Mouse (Mus musculus) limb, embryonic 11.5 days (tissue): ENCODE results near the gene Tmc6. TPM values are rescaled to one million over a fixed set of nuclear protein-coding genes. Genes with fewer than 3 reads are reported as not detected.
"Not testable (repeated sequence)": the region's sequence is repeated elsewhere in the genome, so short reads cannot be mapped to it uniquely, and the experiment has no call there.

ENCODE experiments used
- ATAC-seq: fragments of 200-750 bp; cut with Nextera tagmentation; 2 replicates; pipeline ENCODE4 v1.8.0; 2017; ENCODE audit warnings: low read depth; ENCODE audit not compliant: insufficient number of reproducible peaks, low FRiP score, low TSS enrichment
- DNase-seq: peaks from one replicate; pipeline ENCODE4 v3.0.0-alpha.2; 2015; ENCODE audit warnings: low spot score
- H3K27ac ChIP-seq: fragments of 300-500 bp; sonication (generic); replicated peaks from 2 replicates; pipeline ENCODE4 v1.5.1; 2014; ENCODE audit warnings: low read depth, mild to moderate bottlenecking, low read length
- H3K27me3 ChIP-seq: fragments of 300-500 bp; sonication (generic); 2 replicates; pipeline ENCODE4 v1.6.1; 2014; ENCODE audit warnings: mild to moderate bottlenecking, low read length, mixed read lengths; ENCODE audit not compliant: control insufficient read depth, insufficient read depth
- H3K36me3 ChIP-seq: fragments of 300-500 bp; sonication (generic); 2 replicates; pipeline ENCODE4 v1.6.1; 2014; ENCODE audit warnings: mild to moderate bottlenecking, low read length, moderate library complexity, mixed read lengths; ENCODE audit not compliant: control insufficient read depth, insufficient read depth
- H3K4me1 ChIP-seq: fragments of 300-500 bp; sonication (generic); 2 replicates; pipeline ENCODE4 v1.6.1; 2014; ENCODE audit warnings: low read length, mixed read lengths; ENCODE audit not compliant: control insufficient read depth, insufficient read depth
- H3K4me2 ChIP-seq: fragments of 300-500 bp; sonication (generic); 2 replicates; pipeline ENCODE4 v1.6.1; 2014; ENCODE audit warnings: low read depth, mild to moderate bottlenecking, moderate library complexity; ENCODE audit not compliant: severe bottlenecking
- H3K4me3 ChIP-seq: fragments of 300-500 bp; sonication (generic); 2 replicates; pipeline ENCODE4 v1.5.1; 2014; ENCODE audit warnings: low read depth, low read length
- H3K9ac ChIP-seq: fragments of 300-500 bp; sonication (generic); 2 replicates; pipeline ENCODE4 v1.6.1; 2014; ENCODE audit warnings: mild to moderate bottlenecking, low read length
- H3K9me3 ChIP-seq: fragments of 300-500 bp; sonication (generic); 2 replicates; pipeline ENCODE4 v1.6.1; 2016; ENCODE audit warnings: low read length; ENCODE audit not compliant: control insufficient read depth
- WGBS: fragments of 180-500 bp; shearing (Covaris S2); extraction: QIAGEN DNeasy Blood & Tissue Kit; methylation state at CpG from one replicate; pipeline ENCODE4 v1.1.7; 2014; 5-methylcytosine and 5-hydroxymethylcytosine counted together
- polyA plus RNA-seq: library from polyadenylated mRNA; unstranded; fragments of >200 nt; fragmentation: Nextera tagmentation; extraction: Ambion mirVana; gene quantifications from 2 replicates; pipeline ENCODE4 v1.2.1, GENCODE M21; 2014

The Tmc6 gene
- polyA plus RNA-seq, 1 experiment from 2014 or later = 19.3 TPM

DNA sequence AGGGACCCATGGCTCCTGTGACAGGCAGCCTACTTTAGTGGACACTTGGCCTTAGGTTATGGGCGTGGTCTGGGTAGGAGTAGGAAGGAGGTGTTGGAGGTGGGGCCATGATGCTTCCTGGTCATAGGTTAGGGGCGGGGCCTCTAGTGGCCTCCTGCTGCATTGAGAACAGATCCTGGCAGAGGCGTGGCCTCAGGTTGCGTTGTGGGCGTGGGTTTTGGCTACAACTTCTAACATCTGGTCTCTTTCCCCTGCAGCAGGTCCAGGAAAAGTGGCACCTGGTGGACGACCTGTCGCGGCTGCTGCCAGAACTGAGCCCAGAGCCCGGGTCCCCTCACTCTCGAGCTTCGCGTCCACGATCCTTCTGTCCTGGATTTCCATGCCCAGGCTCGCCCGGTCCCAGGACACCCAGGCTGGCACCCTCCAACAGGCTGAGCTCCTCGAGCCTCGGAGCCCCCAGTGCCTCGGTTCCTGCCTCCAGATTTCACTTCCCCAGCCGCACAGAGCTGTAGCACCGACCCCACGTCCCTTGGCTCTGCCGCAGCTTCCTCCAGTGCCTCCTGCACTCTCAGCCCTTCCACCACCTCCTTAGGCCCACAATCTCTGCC, 10.4 kb upstream of the Tmc6 start:
- Histone ChIP-seq H3K4me1 (0 out of 2 replicates have a peak, but pooled peaks cover 10% of the 10 kb centered on the region), H3K9me3 (no peaks in the 10 kb centered on the region), H3K36me3 (no peaks in the 10 kb centered on the region), H3K4me3 (no peak overlapping the region), H3K27ac (no peak overlapping the region), H3K4me2 (peak overlapping the region; percentile 52), H3K9ac (peak overlapping the region; percentile 49; the same call in 1 of the 2 replicates), H3K27me3 (no peaks in the 10 kb centered on the region)
- peak; percentile 76 for DNase-seq
- peak; percentile 45; the same call in 1 of the 2 replicates for ATAC-seq
- 7% methylated on average over 22 of the region's 22 CpGs for WGBS

DNA sequence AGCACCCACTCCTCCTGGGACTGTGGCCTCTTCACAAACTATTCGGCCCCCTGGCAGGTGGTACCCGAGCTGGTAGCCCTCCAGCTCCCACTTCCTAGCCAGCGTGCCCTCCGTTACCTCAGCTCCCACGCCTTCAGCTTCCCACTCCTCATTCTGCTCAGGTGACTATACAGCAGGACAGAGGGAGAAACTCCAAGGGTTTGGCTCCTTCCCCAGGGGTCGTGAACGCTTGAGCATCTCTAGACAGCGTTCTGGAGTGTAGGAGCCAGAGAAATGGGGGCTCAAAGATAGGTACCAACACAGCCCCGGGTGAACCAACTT, 9.4 kb upstream of the Tmc6 start:
- no peak for DNase-seq
- H3K27ac ChIP-seq = no peak overlapping the region
- no peak overlapping the region for H3K9ac ChIP-seq
- H3K9me3 ChIP-seq = no peaks in the 10 kb centered on the region
- no peaks in the 10 kb centered on the region for H3K27me3 ChIP-seq
- no peak overlapping the region for H3K4me3 ChIP-seq
- no peak overlapping the region for H3K4me2 ChIP-seq
- H3K36me3 ChIP-seq = no peaks in the 10 kb centered on the region
- H3K4me1 ChIP-seq = peaks cover 12% of the 10 kb centered on the region; the same call in 1 of the 2 replicates
- no peak for ATAC-seq
- WGBS = 88% methylated on average over 9 of the region's 9 CpGs

DNA sequence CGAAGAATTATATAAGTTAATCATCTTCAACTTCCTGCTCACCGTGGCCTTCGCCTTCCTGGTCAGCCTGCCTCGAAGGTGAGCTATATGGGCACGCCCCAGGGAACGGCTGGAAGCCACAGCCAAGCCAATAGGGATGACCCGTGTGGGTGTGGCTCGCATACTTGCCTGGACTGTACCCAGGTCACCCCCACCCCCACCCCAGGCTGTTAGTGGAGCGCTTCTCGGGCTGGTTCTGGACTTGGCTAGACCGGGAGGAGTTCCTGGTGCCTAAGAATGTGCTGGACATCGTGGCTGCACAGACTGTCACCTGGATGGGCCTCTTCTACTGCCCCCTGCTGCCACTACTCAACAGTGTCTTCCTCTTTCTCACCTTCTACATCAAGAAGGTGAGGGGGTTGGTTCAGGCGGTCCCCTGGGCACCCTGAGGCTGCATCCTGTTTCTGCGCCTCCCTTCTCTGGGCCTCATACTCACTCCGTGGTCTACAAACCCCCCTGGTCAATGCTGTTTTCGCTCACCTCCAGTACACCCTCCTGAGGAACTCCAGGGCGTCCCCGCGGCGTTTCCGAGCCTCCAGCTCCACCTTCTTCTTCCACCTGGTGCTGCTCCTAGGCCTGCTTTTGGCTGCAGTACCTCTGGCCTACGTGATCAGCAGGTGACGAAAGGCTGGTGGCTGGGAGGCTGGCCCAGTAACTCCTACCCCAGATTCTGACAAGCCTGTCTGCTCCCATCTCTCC, 8.9 kb upstream of the Tmc6 start:
- H3K9ac ChIP-seq = no peak overlapping the region
- WGBS = 27% methylated on average over 23 of the region's 23 CpGs
- no peaks in the 10 kb centered on the region for H3K27me3 ChIP-seq
- ATAC-seq (no peak), DNase-seq (no peak)
- H3K36me3 ChIP-seq = no peaks in the 10 kb centered on the region
- no peaks in the 10 kb centered on the region for H3K9me3 ChIP-seq
- H3K4me1 ChIP-seq = peaks cover 12% of the 10 kb centered on the region; the same call in 1 of the 2 replicates
- no peak overlapping the region for H3K27ac ChIP-seq
- peak overlapping the region; percentile 27; the same call in 1 of the 2 replicates for H3K4me2 ChIP-seq
- H3K4me3 ChIP-seq = 0 out of 2 replicates have a peak overlapping the region, but pooled peaks have one; percentile 10

GRCm38 (mm10) chr11:117790286-117790685, 8.3 kb upstream of the Tmc6 start:
- no peak overlapping the region for H3K27ac ChIP-seq
- DNase-seq = peak; percentile 83
- no peaks in the 10 kb centered on the region for H3K9me3 ChIP-seq
- H3K27me3 ChIP-seq = no peaks in the 10 kb centered on the region
- 5% methylated on average over 14 of the region's 14 CpGs for WGBS
- ATAC-seq = no peak
- H3K4me1 ChIP-seq = peaks cover 12% of the 10 kb centered on the region; the same call in 1 of the 2 replicates
- H3K36me3 ChIP-seq = no peaks in the 10 kb centered on the region
- H3K4me3 ChIP-seq = 0 out of 2 replicates have a peak overlapping the region, but pooled peaks have one; percentile 10
- H3K9ac ChIP-seq = no peak overlapping the region
- H3K4me2 ChIP-seq = peak overlapping the region; percentile 27; the same call in 1 of the 2 replicates

DNA sequence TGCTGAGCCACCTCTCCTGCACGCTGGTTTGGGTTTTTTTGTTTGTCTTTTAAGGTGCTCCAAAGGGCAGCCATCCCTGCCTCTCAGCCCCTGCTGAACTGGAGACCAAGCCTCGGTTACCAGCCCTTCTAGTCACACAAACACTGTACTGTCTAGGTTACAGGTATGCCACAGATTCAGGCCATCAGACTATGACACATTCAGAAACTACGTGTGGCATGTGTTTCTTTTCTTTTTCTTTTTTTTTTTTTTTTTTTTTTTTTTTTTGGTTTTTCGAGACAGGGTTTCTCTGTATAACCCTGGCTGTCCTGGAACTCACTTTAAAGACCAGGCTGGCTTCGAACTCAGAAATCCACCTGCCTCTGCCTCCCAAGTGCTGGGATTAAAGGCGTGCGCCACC, 6.5 kb upstream of the Tmc6 start:
- H3K9me3 ChIP-seq, H3K36me3 ChIP-seq, H3K27me3 ChIP-seq, H3K4me2 ChIP-seq, ATAC-seq, H3K4me3 ChIP-seq, H3K9ac ChIP-seq, DNase-seq, H3K27ac ChIP-seq: not testable (repeated sequence)
- 88% methylated on average over 7 of the region's 7 CpGs for WGBS
- H3K4me1 ChIP-seq = peaks cover 14% of the 10 kb centered on the region; the same call in 1 of the 2 replicates

DNA sequence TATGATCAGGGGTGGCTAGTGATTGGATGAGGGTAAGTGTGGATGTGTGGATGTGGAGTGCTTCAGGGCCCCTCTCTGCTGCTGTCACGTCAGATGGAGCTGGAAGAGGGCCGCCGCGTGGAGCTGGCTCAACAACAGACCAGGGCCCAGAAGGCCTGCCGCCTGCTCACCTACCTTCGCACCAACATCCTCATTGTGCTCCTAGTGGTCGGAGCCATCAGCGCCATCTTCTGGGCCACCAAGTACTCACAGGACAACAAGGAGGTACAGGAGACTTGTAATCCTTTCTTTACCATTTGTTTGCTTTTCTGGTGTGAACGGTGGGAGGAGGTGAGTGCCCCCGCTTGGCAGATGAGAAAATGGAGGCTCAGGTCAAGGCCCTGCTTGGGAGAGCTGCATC, 4.3 kb upstream of the Tmc6 start:
- H3K36me3 ChIP-seq = no peaks in the 10 kb centered on the region
- DNase-seq (peak; percentile 75), ATAC-seq (no peak)
- no peak overlapping the region for H3K4me3 ChIP-seq
- H3K4me1 ChIP-seq = peaks cover 13% of the 10 kb centered on the region
- no peak overlapping the region for H3K4me2 ChIP-seq
- no peaks in the 10 kb centered on the region for H3K9me3 ChIP-seq
- WGBS = 9% methylated on average over 10 of the region's 10 CpGs
- H3K27me3 ChIP-seq = peaks cover 2% of the 10 kb centered on the region; the same call in 1 of the 2 replicates
- peak overlapping the region; percentile 43; the same call in 1 of the 2 replicates for H3K9ac ChIP-seq
- H3K27ac ChIP-seq = no peak overlapping the region

DNA sequence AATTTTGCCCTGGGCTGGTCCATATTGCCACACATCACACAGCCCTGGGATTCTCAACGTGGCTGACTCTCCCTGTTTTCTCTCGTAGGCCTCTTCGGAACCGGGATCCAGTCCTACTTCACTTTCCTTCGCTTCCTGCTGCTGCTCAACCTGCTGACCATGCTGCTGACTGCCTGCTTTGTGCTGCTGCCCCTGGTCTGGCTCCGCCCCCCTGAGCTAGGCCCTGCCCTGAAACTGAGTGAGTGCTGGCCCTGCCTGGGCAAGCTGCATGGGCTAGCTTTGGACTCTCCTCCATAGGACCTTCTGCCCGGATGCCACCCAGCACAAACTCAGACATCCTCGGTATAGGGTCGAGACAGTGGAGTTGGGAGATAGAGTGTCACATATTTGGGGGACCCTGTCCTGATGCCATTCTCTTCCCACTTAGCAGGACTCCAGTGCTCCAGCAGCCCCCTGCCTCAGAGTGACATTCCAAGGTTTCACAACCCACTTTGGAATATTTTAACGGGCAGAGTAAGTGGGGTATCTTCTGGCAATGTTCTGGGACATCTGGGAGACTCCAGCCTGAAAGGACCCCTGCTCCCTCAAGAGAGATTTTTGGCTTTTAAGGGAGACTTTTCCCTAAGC, 1.8 kb upstream of the Tmc6 start:
- peaks cover 24% of the 10 kb centered on the region for H3K4me1 ChIP-seq
- H3K9ac ChIP-seq = peak overlapping the region; percentile 28; the same call in 1 of the 2 replicates
- H3K27ac ChIP-seq = no peak overlapping the region
- ATAC-seq = no peak
- no peaks in the 10 kb centered on the region for H3K9me3 ChIP-seq
- H3K27me3 ChIP-seq = peaks cover 2% of the 10 kb centered on the region; the same call in 1 of the 2 replicates
- peak overlapping the region; percentile 16; the same call in 1 of the 2 replicates for H3K4me3 ChIP-seq
- H3K4me2 ChIP-seq = peak overlapping the region; percentile 51
- WGBS = 33% methylated on average over 10 of the region's 10 CpGs
- DNase-seq = peak; percentile 59
- no peaks in the 10 kb centered on the region for H3K36me3 ChIP-seq

DNA sequence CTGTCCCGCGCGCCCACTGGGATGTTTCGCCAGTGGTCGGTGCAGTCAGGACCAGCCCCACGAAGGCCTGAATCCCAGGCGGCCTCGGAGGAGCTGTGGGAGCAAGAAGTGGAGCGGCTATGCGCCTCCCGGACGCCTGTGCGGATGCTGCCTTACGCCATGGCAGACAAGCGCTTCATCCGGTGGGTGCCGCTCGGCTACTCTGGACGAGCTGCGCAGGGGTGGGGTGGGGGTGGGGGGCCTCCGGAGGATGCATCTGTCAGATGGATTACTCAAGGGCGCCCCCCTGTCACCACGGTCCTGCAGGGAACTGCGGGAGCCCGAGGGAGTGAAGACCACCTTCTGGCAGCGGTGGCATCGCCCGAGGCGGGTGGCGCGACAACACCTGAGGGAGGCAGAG, 1.1 kb upstream of the Tmc6 start:
- DNase-seq = peak; percentile 86
- peaks cover 29% of the 10 kb centered on the region for H3K4me1 ChIP-seq
- WGBS = 5% methylated on average over 31 of the region's 31 CpGs
- peak overlapping the region; percentile 28; the same call in 1 of the 2 replicates for H3K9ac ChIP-seq
- H3K27me3 ChIP-seq = peaks cover 2% of the 10 kb centered on the region; the same call in 1 of the 2 replicates
- H3K9me3 ChIP-seq = no peaks in the 10 kb centered on the region
- no peak overlapping the region for H3K27ac ChIP-seq
- no peak for ATAC-seq
- no peaks in the 10 kb centered on the region for H3K36me3 ChIP-seq
- peak overlapping the region; percentile 51 for H3K4me2 ChIP-seq
- H3K4me3 ChIP-seq = peak overlapping the region; percentile 16
